Mouse (Mus musculus): Measurements from ENCODE around the gene Dpysl4.

DNA sequence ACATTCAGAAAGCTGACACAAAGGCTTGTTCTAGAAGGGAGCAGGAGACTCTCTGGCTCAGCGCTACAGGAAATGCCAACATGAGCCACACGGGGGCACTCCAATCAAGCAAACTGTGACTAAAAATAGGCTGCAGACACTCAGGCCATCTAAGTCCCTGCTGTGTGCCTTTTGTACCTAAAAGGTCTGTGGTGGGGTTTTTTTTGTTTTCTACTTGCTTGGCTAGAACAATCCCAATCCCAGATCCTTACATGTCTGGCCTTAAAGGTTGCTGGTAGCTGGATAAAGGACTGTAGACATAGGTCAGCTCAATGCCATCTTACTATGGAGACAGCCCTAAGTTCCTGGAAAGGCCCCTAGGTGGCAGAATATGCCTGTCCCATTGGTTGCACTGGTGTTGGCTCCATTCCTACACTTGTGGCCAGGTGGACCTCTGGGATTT is 17.6 kb upstream of the Dpysl4 start:
- TF ChIP-seq CTCF (IDR thresholded peaks at IDR 0.05; ENCODE audit: low read depth) (peak; percentile 56), EP300 (IDR thresholded peaks at IDR 0.05; ENCODE audit: low read depth) (no peak)

Data from liver, postnatal 0 days (tissue).